Mouse (Mus musculus) bone marrow, adult 2 months (tissue): ENCODE data around the gene Hyal1.

Source experiments
- CTCF ChIP-seq: fragments of 200-500 bp; IDR thresholded peaks from 2 replicates; pipeline ENCODE4 v1.5.1; 2011; ENCODE audit warnings: low read length, control low read depth; ENCODE audit not compliant: control insufficient read depth, insufficient read depth
- POLR2A ChIP-seq: fragments of 200-500 bp; IDR thresholded peaks from 2 replicates; pipeline ENCODE4 v1.6.1; 2011; ENCODE audit warnings: low read depth, mild to moderate bottlenecking, control low read depth, low read length, borderline replicate concordance; ENCODE audit not compliant: control insufficient read depth

DNA sequence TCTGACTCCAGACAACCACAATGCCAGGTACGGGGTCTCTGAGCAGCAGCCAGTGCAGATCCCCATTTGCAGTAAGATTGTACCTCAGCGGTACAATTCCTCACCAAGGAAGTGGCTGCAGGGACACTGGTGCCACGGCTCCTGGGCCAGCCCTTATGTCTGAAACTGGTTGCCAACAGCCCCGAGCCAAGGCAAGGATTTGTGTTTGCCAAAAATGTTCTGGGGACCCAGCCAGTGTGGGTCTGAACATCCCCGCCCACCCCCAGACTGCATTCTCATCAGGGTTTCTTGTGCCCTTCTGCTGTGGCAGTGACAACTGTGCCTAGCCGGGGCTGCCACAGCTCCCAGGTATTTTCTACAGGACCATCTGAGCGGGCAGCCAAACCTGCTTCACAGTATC is 38.5 kb upstream of the Hyal1 start:
- TF ChIP-seq CTCF (no peak), POLR2A (no peak)
